Mouse (Mus musculus): Measurements from ENCODE around the gene Rad51ap2. TPM values are rescaled to one million over a fixed set of nuclear protein-coding genes. Genes with fewer than 3 reads are reported as not detected.

Gene Rad51ap2
- 0.19 and 0.30 TPM in 2 replicates for polyA plus RNA-seq (2015; fragmentation: Nextera tagmentation; extraction: Ambion mirVana)

DNA sequence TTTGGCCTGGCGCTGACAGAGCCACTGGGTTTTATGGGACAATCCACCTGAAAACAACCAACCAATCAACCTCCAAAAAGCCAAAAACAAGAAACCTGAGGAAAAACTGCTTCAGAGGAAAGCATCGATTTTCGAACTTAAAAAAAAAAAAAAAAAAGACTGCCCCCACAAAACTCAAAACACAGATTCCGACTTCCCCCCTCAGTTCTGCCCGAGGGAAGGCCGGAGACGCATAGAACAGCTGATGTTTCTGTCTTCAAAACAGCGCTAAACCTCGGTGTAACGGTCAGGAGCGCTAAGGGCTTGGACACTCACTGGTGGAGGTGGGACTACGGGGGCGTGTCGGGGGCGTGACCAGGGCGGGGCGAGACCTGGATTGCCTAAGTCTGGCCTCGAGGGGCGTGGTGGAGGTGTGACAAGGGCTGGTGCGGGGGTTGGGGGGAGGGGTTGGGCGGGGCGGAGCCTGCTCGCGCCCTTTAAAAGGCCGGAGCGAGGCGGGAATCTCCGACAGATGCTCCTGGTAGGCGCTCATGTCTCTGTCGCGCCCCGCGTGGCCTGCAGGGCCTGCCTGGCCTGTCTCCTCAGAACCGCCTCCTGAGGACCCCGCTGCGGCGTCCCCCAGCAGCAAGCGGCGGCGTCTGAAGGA lies at the start of gene Rad51ap2:
Gene Rad51ap2 (plus strand): TSS at position 531 of the 646 bp plus-strand sequence.
- H3K27ac ChIP-seq = no peak within 1 kb of the TSS
- WGBS = 1% methylated on average over 40 of the region's 40 CpGs

DNA sequence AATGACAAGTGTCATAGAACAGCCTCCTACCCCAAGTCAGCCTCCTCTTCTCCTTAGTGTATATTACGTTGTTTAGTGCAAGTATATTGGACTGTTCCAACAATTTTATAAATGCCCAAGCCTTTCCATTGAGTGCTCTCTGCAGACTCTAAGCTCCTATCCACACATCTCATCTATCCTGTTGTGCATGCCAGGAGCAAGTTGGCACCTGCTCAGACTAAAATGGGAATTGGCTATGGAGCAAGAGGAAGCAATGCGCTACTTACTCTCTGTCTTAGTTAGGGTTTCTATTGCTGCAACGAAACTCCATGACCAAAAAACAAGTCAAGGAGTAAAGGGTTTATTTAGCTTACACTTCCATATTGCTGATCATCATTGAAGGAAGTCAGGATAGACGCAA lies 48.2 kb upstream of the Rad51ap2 start:
- no peaks in the 10 kb centered on the region for H3K36me3 ChIP-seq (ENCODE audit: insufficient read depth, low read length)
- no peaks in the 10 kb centered on the region for H3K4me1 ChIP-seq (replicated peaks; ENCODE audit: insufficient read depth, low read length)
- ATAC-seq (replicated peaks; ENCODE audit: low FRiP score, low read depth) = no peak
- H3K4me2 ChIP-seq (ENCODE audit: low read length) = no peak overlapping the region
- no peaks in the 10 kb centered on the region for H3K9me3 ChIP-seq (replicated peaks; ENCODE audit: low read length)
- no peak overlapping the region for H3K9ac ChIP-seq (ENCODE audit: low read depth, low read length)
- no peaks in the 10 kb centered on the region for H3K27me3 ChIP-seq (ENCODE audit: insufficient read depth, low read length)
- DNase-seq (ENCODE audit: low spot score) = no peak
- 89% methylated on average over 4 of the region's 4 CpGs for WGBS
- H3K27ac ChIP-seq = no peak overlapping the region
- TF ChIP-seq CTCF (IDR thresholded peaks at IDR 0.05; ENCODE audit: low read depth) = no peak
- H3K4me3 ChIP-seq (replicated peaks; ENCODE audit: low read depth, low read length) = no peak overlapping the region

More for the DNA sequence above, at the start of gene Rad51ap2:
- Histone ChIP-seq H3K27me3 (ENCODE audit: insufficient read depth, low read length) (no peaks in the 10 kb centered on the region; the same call in 1 of the 2 replicates), H3K9me3 (replicated peaks; ENCODE audit: low read length) (no peaks in the 10 kb centered on the region), H3K9ac (ENCODE audit: low read depth, low read length) (peak within 1 kb of the TSS; percentile 47; the same call in 1 of the 2 replicates), H3K4me1 (replicated peaks; ENCODE audit: insufficient read depth, low read length) (no peaks in the 10 kb centered on the region), H3K4me2 (ENCODE audit: low read length) (peak within 1 kb of the TSS; percentile 90), H3K4me3 (replicated peaks; ENCODE audit: low read depth, low read length) (peak within 1 kb of the TSS; percentile 41), H3K36me3 (ENCODE audit: insufficient read depth, low read length) (no peaks in the 10 kb centered on the region)
- TF ChIP-seq CTCF (IDR thresholded peaks at IDR 0.05; ENCODE audit: low read depth) = no peak
- peak; percentile 86 for DNase-seq (ENCODE audit: low spot score)
- ATAC-seq (replicated peaks; ENCODE audit: low FRiP score, low read depth) = peak; percentile 99

GRCm38 (mm10) chr12:11418112-11418511 lies 37.8 kb upstream of the Rad51ap2 start:
- H3K36me3 ChIP-seq (ENCODE audit: insufficient read depth, low read length) = no peaks in the 10 kb centered on the region
- 83% methylated on average over 6 of the region's 6 CpGs for WGBS
- ATAC-seq (replicated peaks; ENCODE audit: low FRiP score, low read depth) = no peak

GRCm38 (mm10) chr12:11427396-11427795 lies 28.5 kb upstream of the Rad51ap2 start:
- H3K27ac ChIP-seq = no peak overlapping the region
- no peaks in the 10 kb centered on the region for H3K9me3 ChIP-seq (replicated peaks; ENCODE audit: low read length)
- WGBS = 63% methylated on average over 4 of the region's 4 CpGs
- DNase-seq (ENCODE audit: low spot score) (no peak), ATAC-seq (replicated peaks; ENCODE audit: low FRiP score, low read depth) (no peak)
- H3K4me1 ChIP-seq (replicated peaks; ENCODE audit: insufficient read depth, low read length) = no peaks in the 10 kb centered on the region
- no peak overlapping the region for H3K4me3 ChIP-seq (replicated peaks; ENCODE audit: low read depth, low read length)
- no peaks in the 10 kb centered on the region for H3K27me3 ChIP-seq (ENCODE audit: insufficient read depth, low read length)
- H3K9ac ChIP-seq (ENCODE audit: low read depth, low read length) = no peak overlapping the region
- no peak for TF ChIP-seq CTCF (IDR thresholded peaks at IDR 0.05; ENCODE audit: low read depth)
- no peaks in the 10 kb centered on the region for H3K36me3 ChIP-seq (ENCODE audit: insufficient read depth, low read length)
- no peak overlapping the region for H3K4me2 ChIP-seq (ENCODE audit: low read length)

More at GRCm38 (mm10) chr12:11418112-11418511, 37.8 kb upstream of the Rad51ap2 start:
- Histone ChIP-seq H3K9ac (ENCODE audit: low read depth, low read length) (no peak overlapping the region), H3K27me3 (ENCODE audit: insufficient read depth, low read length) (no peaks in the 10 kb centered on the region), H3K4me2 (ENCODE audit: low read length) (no peak overlapping the region), H3K9me3 (replicated peaks; ENCODE audit: low read length) (no peaks in the 10 kb centered on the region), H3K4me1 (replicated peaks; ENCODE audit: insufficient read depth, low read length) (no peaks in the 10 kb centered on the region), H3K4me3 (replicated peaks; ENCODE audit: low read depth, low read length) (no peak overlapping the region), H3K27ac (no peak overlapping the region)
- no peak for TF ChIP-seq CTCF (IDR thresholded peaks at IDR 0.05; ENCODE audit: low read depth)
- DNase-seq (ENCODE audit: low spot score) = no peak

- Histone ChIP-seq H3K4me2 (ENCODE audit: low read length) (no peak overlapping the region), H3K36me3 (ENCODE audit: insufficient read depth, low read length) (no peaks in the 10 kb centered on the region), H3K9ac (ENCODE audit: low read depth, low read length) (no peak overlapping the region), H3K27ac (no peak overlapping the region), H3K9me3 (replicated peaks; ENCODE audit: low read length) (no peaks in the 10 kb centered on the region), H3K27me3 (ENCODE audit: insufficient read depth, low read length) (0 out of 2 replicates have a peak, but pooled peaks cover 4% of the 10 kb centered on the region), H3K4me3 (replicated peaks; ENCODE audit: low read depth, low read length) (no peak overlapping the region), H3K4me1 (replicated peaks; ENCODE audit: insufficient read depth, low read length) (peaks cover 6% of the 10 kb centered on the region; the same call in 1 of the 2 replicates)
- no peak for DNase-seq (ENCODE audit: low spot score)
- 91% methylated on average over 1 of the region's 1 CpGs for WGBS
- no peak for ATAC-seq (replicated peaks; ENCODE audit: low FRiP score, low read depth)
- no peak for TF ChIP-seq CTCF (IDR thresholded peaks at IDR 0.05; ENCODE audit: low read depth)
Measured at GRCm38 (mm10) chr12:11433126-11433525, 22.8 kb upstream of the Rad51ap2 start.

GRCm38 (mm10) chr12:11433716-11434115 lies 22.2 kb upstream of the Rad51ap2 start:
- no peak overlapping the region for H3K27ac ChIP-seq
- no peaks in the 10 kb centered on the region for H3K9me3 ChIP-seq (replicated peaks; ENCODE audit: low read length)
- no peak overlapping the region for H3K4me3 ChIP-seq (replicated peaks; ENCODE audit: low read depth, low read length)
- no peak for DNase-seq (ENCODE audit: low spot score)
- TF ChIP-seq CTCF (IDR thresholded peaks at IDR 0.05; ENCODE audit: low read depth) = no peak
- no peak overlapping the region for H3K9ac ChIP-seq (ENCODE audit: low read depth, low read length)
- 0 out of 2 replicates have a peak, but pooled peaks cover 4% of the 10 kb centered on the region for H3K27me3 ChIP-seq (ENCODE audit: insufficient read depth, low read length)
- H3K36me3 ChIP-seq (ENCODE audit: insufficient read depth, low read length) = no peaks in the 10 kb centered on the region
- whole genome bisulfite sequencing = 67% methylated on average over 1 of the region's 1 CpGs
- ATAC-seq (replicated peaks; ENCODE audit: low FRiP score, low read depth) = no peak
- H3K4me1 ChIP-seq (replicated peaks; ENCODE audit: insufficient read depth, low read length) = peaks cover 6% of the 10 kb centered on the region; the same call in 1 of the 2 replicates
- H3K4me2 ChIP-seq (ENCODE audit: low read length) = no peak overlapping the region

Data from kidney, postnatal 0 days (tissue).